Mouse (Mus musculus): ENCODE results near the gene Slc35a1. TPM values are rescaled to one million over a fixed set of nuclear protein-coding genes. Genes with fewer than 3 reads are reported as not detected.

Gene Slc35a1
- polyA plus RNA-seq, 1 experiment: 20.4 TPM

DNA sequence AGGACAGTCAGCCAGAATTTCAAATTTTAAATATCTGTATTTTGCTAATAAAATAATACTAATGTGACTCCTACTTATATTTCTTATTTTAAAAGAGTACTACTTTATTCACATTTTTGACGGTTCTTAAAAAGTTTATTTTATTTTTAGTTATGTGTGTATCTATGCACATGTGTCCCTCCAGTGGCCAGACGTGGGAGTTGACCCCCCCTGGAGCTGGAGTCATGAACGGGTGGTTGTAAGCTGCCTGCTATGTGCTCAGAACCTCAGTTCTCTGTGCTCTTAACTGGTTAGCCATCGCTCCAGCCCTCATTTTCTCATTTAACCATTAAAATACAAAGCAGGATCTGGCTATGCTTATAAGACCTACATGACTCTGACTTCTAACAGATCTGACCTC is 15.8 kb upstream of the Slc35a1 start:
- Histone ChIP-seq H3K27me3 (ENCODE audit: control insufficient read depth, insufficient read depth, low read length, poor library complexity, severe bottlenecking) (no peaks in the 10 kb centered on the region), H3K9me3 (replicated peaks; ENCODE audit: control insufficient read depth, insufficient read depth, low read length, poor library complexity, severe bottlenecking) (no peaks in the 10 kb centered on the region), H3K9ac (ENCODE audit: low read depth, poor library complexity, severe bottlenecking) (no peak overlapping the region), H3K27ac (ENCODE audit: insufficient read depth, low read length) (no peak overlapping the region), H3K36me3 (ENCODE audit: control insufficient read depth, insufficient read depth, low read length, poor library complexity, severe bottlenecking) (no peaks in the 10 kb centered on the region), H3K4me3 (ENCODE audit: low read depth, low read length) (no peak overlapping the region), H3K4me1 (ENCODE audit: control insufficient read depth, insufficient read depth, low read length) (no peaks in the 10 kb centered on the region)
- TF ChIP-seq EP300 (IDR thresholded peaks at IDR 0.05; ENCODE audit: insufficient read depth, low read depth, low read length) (no peak), CTCF (IDR thresholded peaks at IDR 0.05; ENCODE audit: low read depth, low read length) (no peak), POLR2A (IDR thresholded peaks at IDR 0.05; ENCODE audit: insufficient read depth, low read length) (no peak)

DNA sequence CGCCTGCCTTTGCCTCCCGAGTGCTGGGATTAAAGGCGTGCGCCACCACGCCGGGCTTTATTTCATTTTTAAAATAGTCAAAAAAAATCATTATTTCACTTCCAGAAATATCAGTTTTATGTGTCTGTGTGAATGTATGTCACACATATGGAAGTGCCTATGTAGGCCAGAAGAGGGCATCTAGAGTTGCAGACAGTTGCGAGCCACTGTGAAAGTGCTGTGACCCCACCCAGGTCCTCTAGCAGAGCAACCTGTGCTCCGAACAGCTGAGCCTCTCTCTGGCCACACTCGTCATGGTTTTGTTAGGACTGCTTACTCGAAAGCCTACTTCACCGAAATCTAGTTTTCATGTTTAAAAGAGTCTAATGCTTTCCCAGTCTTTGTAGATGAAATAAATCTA is 15.0 kb upstream of the Slc35a1 start:
- Histone ChIP-seq H3K27ac (ENCODE audit: insufficient read depth, low read length) (no peak overlapping the region), H3K27me3 (ENCODE audit: control insufficient read depth, insufficient read depth, low read length, poor library complexity, severe bottlenecking) (no peaks in the 10 kb centered on the region), H3K36me3 (ENCODE audit: control insufficient read depth, insufficient read depth, low read length, poor library complexity, severe bottlenecking) (no peaks in the 10 kb centered on the region), H3K9me3 (replicated peaks; ENCODE audit: control insufficient read depth, insufficient read depth, low read length, poor library complexity, severe bottlenecking) (no peaks in the 10 kb centered on the region), H3K4me3 (ENCODE audit: low read depth, low read length) (no peak overlapping the region), H3K4me1 (ENCODE audit: control insufficient read depth, insufficient read depth, low read length) (no peaks in the 10 kb centered on the region), H3K9ac (ENCODE audit: low read depth, poor library complexity, severe bottlenecking) (no peak overlapping the region)
- TF ChIP-seq EP300 (IDR thresholded peaks at IDR 0.05; ENCODE audit: insufficient read depth, low read depth, low read length): no peak
- no peak for TF ChIP-seq CTCF (IDR thresholded peaks at IDR 0.05; ENCODE audit: low read depth, low read length)
- no peak for TF ChIP-seq POLR2A (IDR thresholded peaks at IDR 0.05; ENCODE audit: insufficient read depth, low read length)

DNA sequence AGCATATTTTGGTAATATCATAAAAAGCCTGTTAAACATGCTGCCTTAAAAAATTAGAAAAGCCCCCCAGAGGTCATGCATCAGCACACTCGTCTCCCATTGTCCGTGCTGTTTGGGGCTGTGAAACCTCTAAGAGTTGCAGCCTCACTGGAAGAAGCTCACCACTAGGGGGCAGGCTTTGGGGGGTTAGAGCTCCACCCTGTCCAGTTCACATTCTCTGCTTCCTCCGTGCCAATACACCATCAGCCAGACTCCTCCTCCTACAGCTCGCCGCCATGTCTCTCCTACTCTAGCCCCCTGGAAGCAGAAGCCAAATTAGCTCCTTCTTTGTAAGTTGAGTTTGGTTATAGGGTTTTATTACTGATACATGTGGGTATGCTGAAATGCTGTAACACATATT is 14.3 kb upstream of the Slc35a1 start:
- Histone ChIP-seq H3K27me3 (ENCODE audit: control insufficient read depth, insufficient read depth, low read length, poor library complexity, severe bottlenecking) (no peaks in the 10 kb centered on the region), H3K27ac (ENCODE audit: insufficient read depth, low read length) (no peak overlapping the region), H3K36me3 (ENCODE audit: control insufficient read depth, insufficient read depth, low read length, poor library complexity, severe bottlenecking) (no peaks in the 10 kb centered on the region), H3K4me3 (ENCODE audit: low read depth, low read length) (no peak overlapping the region), H3K9me3 (replicated peaks; ENCODE audit: control insufficient read depth, insufficient read depth, low read length, poor library complexity, severe bottlenecking) (no peaks in the 10 kb centered on the region), H3K4me1 (ENCODE audit: control insufficient read depth, insufficient read depth, low read length) (no peaks in the 10 kb centered on the region), H3K9ac (ENCODE audit: low read depth, poor library complexity, severe bottlenecking) (no peak overlapping the region)
- TF ChIP-seq EP300 (IDR thresholded peaks at IDR 0.05; ENCODE audit: insufficient read depth, low read depth, low read length) (no peak), CTCF (IDR thresholded peaks at IDR 0.05; ENCODE audit: low read depth, low read length) (peak; percentile 90), POLR2A (IDR thresholded peaks at IDR 0.05; ENCODE audit: insufficient read depth, low read length) (no peak)

DNA sequence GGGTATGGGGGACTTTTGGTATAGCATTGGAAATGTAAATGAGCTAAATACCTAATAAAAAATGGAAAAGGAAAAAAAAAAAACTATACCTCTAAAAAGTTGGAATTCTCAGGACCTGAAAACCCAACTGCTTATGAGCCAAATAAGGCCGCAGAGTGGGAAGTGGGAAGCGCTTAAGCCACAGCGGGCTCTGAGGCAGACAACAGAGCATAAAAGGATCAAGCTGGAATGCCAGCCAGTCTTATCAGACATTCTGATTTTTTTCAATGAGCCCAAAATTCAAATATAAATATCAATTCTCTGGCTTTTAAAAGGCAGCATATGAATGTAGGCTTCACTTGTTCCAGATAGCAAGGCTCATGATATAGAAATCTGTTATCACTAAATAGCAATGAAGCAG is 783 bp upstream of the Slc35a1 start:
- H3K27ac ChIP-seq (ENCODE audit: insufficient read depth, low read length): no peak overlapping the region
- H3K9ac ChIP-seq (ENCODE audit: low read depth, poor library complexity, severe bottlenecking): peak overlapping the region; percentile 96
- H3K4me3 ChIP-seq (ENCODE audit: low read depth, low read length): no peak overlapping the region
- no peaks in the 10 kb centered on the region for H3K27me3 ChIP-seq (ENCODE audit: control insufficient read depth, insufficient read depth, low read length, poor library complexity, severe bottlenecking)
- H3K9me3 ChIP-seq (replicated peaks; ENCODE audit: control insufficient read depth, insufficient read depth, low read length, poor library complexity, severe bottlenecking): no peaks in the 10 kb centered on the region
- H3K36me3 ChIP-seq (ENCODE audit: control insufficient read depth, insufficient read depth, low read length, poor library complexity, severe bottlenecking): no peaks in the 10 kb centered on the region; the same call in 1 of the 2 replicates
- H3K4me1 ChIP-seq (ENCODE audit: control insufficient read depth, insufficient read depth, low read length): no peaks in the 10 kb centered on the region
- TF ChIP-seq EP300 (IDR thresholded peaks at IDR 0.05; ENCODE audit: insufficient read depth, low read depth, low read length) (no peak), POLR2A (IDR thresholded peaks at IDR 0.05; ENCODE audit: insufficient read depth, low read length) (no peak), CTCF (IDR thresholded peaks at IDR 0.05; ENCODE audit: low read depth, low read length) (no peak)

DNA sequence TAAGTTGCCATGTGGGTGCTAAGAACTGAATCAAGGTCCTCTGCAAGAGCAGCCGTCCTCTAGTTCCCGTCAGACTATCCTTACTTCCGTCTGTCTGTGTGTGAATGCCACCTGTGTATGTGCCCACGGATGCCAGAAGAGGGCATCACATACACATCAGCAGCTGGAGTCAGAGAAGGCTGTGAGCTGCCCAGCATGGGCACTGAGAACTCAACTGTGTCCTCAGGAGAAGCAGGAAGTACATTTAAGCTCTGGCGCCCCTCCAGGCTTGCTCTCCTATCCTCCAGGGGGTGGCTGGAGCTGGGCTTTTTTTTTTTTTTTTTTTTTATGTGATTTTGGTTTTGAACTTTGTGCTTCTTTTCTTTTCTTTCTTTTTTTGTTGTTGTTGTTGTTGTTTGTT is 6.7 kb downstream of the Slc35a1 start:
- Histone ChIP-seq H3K4me1 (ENCODE audit: control insufficient read depth, insufficient read depth, low read length) (no peaks in the 10 kb centered on the region), H3K4me3 (ENCODE audit: low read depth, low read length) (no peak overlapping the region), H3K27ac (ENCODE audit: insufficient read depth, low read length) (no peak overlapping the region), H3K27me3 (ENCODE audit: control insufficient read depth, insufficient read depth, low read length, poor library complexity, severe bottlenecking) (no peaks in the 10 kb centered on the region), H3K36me3 (ENCODE audit: control insufficient read depth, insufficient read depth, low read length, poor library complexity, severe bottlenecking) (peaks cover 2% of the 10 kb centered on the region), H3K9me3 (replicated peaks; ENCODE audit: control insufficient read depth, insufficient read depth, low read length, poor library complexity, severe bottlenecking) (no peaks in the 10 kb centered on the region), H3K9ac (ENCODE audit: low read depth, poor library complexity, severe bottlenecking) (no peak overlapping the region)
- TF ChIP-seq CTCF (IDR thresholded peaks at IDR 0.05; ENCODE audit: low read depth, low read length): peak; percentile 16
- no peak for TF ChIP-seq EP300 (IDR thresholded peaks at IDR 0.05; ENCODE audit: insufficient read depth, low read depth, low read length)
- TF ChIP-seq POLR2A (IDR thresholded peaks at IDR 0.05; ENCODE audit: insufficient read depth, low read length): no peak

DNA sequence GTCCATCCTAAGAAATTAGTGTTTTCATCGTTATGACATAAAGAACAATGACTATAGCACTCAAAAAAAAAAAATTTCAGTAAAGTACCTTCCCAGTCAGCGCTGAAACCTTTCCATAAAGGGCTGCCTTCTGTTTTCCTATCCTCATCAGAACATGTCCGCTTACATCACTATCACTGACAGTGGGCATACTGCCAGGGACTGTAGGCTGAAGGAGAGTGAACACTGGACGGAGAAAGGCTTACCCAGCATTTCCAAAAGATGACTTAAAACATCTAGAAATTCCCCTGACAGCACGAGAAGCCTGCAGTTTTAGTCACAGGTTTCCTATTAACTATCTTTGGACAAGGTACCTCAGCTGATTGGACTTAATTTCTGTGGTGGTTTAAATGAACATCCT is 13.5 kb downstream of the Slc35a1 start:
- no peaks in the 10 kb centered on the region for H3K27me3 ChIP-seq (ENCODE audit: control insufficient read depth, insufficient read depth, low read length, poor library complexity, severe bottlenecking)
- H3K4me3 ChIP-seq (ENCODE audit: low read depth, low read length): no peak overlapping the region
- TF ChIP-seq CTCF (IDR thresholded peaks at IDR 0.05; ENCODE audit: low read depth, low read length): no peak
- TF ChIP-seq EP300 (IDR thresholded peaks at IDR 0.05; ENCODE audit: insufficient read depth, low read depth, low read length): no peak
- TF ChIP-seq POLR2A (IDR thresholded peaks at IDR 0.05; ENCODE audit: insufficient read depth, low read length): no peak
- H3K27ac ChIP-seq (ENCODE audit: insufficient read depth, low read length): no peak overlapping the region
- H3K36me3 ChIP-seq (ENCODE audit: control insufficient read depth, insufficient read depth, low read length, poor library complexity, severe bottlenecking): peaks cover 6% of the 10 kb centered on the region; the same call in 1 of the 2 replicates
- H3K4me1 ChIP-seq (ENCODE audit: control insufficient read depth, insufficient read depth, low read length): no peaks in the 10 kb centered on the region
- no peaks in the 10 kb centered on the region for H3K9me3 ChIP-seq (replicated peaks; ENCODE audit: control insufficient read depth, insufficient read depth, low read length, poor library complexity, severe bottlenecking)
- H3K9ac ChIP-seq (ENCODE audit: low read depth, poor library complexity, severe bottlenecking): no peak overlapping the region

All from ES-Bruce4 (cell line).